Mouse (Mus musculus) ES-Bruce4 (cell line): ENCODE measurements around the gene Nrarp. TPM values are rescaled to one million over a fixed set of nuclear protein-coding genes. Genes with fewer than 3 reads are reported as not detected.

ENCODE experiments used
- H3K27ac ChIP-seq: 2 replicates; pipeline ENCODE4 v1.5.1; 2012; ENCODE audit warnings: low read length, inconsistent platforms; ENCODE audit not compliant: insufficient read depth
- H3K27me3 ChIP-seq: 2 replicates; pipeline ENCODE4 v1.6.1; 2012; ENCODE audit warnings: mild to moderate bottlenecking, low read length, inconsistent platforms; ENCODE audit not compliant: control insufficient read depth, poor library complexity, insufficient read depth, severe bottlenecking
- H3K36me3 ChIP-seq: 2 replicates; pipeline ENCODE4 v1.6.1; 2012; ENCODE audit warnings: inconsistent platforms, mild to moderate bottlenecking, low read length, moderate library complexity; ENCODE audit not compliant: control insufficient read depth, poor library complexity, insufficient read depth, severe bottlenecking
- H3K4me1 ChIP-seq: one replicate; pipeline ENCODE4 v1.8.1; 2011; ENCODE audit warnings: low read length; ENCODE audit not compliant: control insufficient read depth, insufficient read depth
- H3K4me3 ChIP-seq: 2 replicates; pipeline ENCODE4 v1.5.1; 2011; ENCODE audit warnings: low read depth, mild to moderate bottlenecking, low read length
- H3K9ac ChIP-seq: 2 replicates; pipeline ENCODE4 v1.6.1; 2012; ENCODE audit warnings: low read depth, mild to moderate bottlenecking, inconsistent platforms; ENCODE audit not compliant: poor library complexity, severe bottlenecking
- H3K9me3 ChIP-seq: replicated peaks from 2 replicates; pipeline ENCODE4 v1.6.1; 2012; ENCODE audit warnings: mild to moderate bottlenecking, low read length, inconsistent platforms; ENCODE audit not compliant: control insufficient read depth, poor library complexity, insufficient read depth, severe bottlenecking
- CTCF ChIP-seq: IDR thresholded peaks from one replicate; pipeline ENCODE4 v1.8.1; 2011; ENCODE audit warnings: low read depth, low read length
- EP300 ChIP-seq: IDR thresholded peaks from 2 replicates; pipeline ENCODE4 v1.6.1; 2011; ENCODE audit warnings: low read depth, low read length; ENCODE audit not compliant: insufficient read depth
- POLR2A ChIP-seq: IDR thresholded peaks from one replicate; pipeline ENCODE4 v1.8.1; 2011; ENCODE audit warnings: low read length; ENCODE audit not compliant: insufficient read depth
- polyA plus RNA-seq: library from polyadenylated mRNA; stranded (reverse); fragments of >200 nt; gene quantifications from 2 replicates; pipeline ENCODE4 v1.2.4, GENCODE M21; 2011; ENCODE audit warnings: low read depth; ENCODE audit not compliant: missing spikeins, insufficient read depth, insufficient read length

Gene Nrarp
- polyA plus RNA-seq, 1 experiment = 9.8 TPM

- Histone ChIP-seq H3K27ac (peak overlapping the region; percentile 6; the same call in 1 of the 2 replicates), H3K9me3 (no peaks in the 10 kb centered on the region), H3K27me3 (no peaks in the 10 kb centered on the region), H3K4me3 (peak overlapping the region; percentile 72), H3K4me1 (peaks cover 3% of the 10 kb centered on the region), H3K36me3 (no peaks in the 10 kb centered on the region), H3K9ac (peak overlapping the region; percentile 45)
- TF ChIP-seq EP300 (no peak; the same call in 1 of the 2 replicates), POLR2A (no peak), CTCF (peak; percentile 83)
Observed at GRCm38 (mm10) chr2:25185625-25186574, 5.3 kb downstream of the Nrarp start.

GRCm38 (mm10) chr2:25186575-25186930 is 6.0 kb downstream of the Nrarp start:
- Histone ChIP-seq H3K4me3 (no peak overlapping the region), H3K27ac (no peak overlapping the region), H3K9me3 (no peaks in the 10 kb centered on the region), H3K36me3 (no peaks in the 10 kb centered on the region), H3K4me1 (peaks cover 3% of the 10 kb centered on the region), H3K27me3 (no peaks in the 10 kb centered on the region), H3K9ac (no peak overlapping the region)
- no peak for TF ChIP-seq CTCF
- no peak for TF ChIP-seq POLR2A
- TF ChIP-seq EP300 = no peak

GRCm38 (mm10) chr2:25187841-25188240 is 7.3 kb downstream of the Nrarp start:
- no peak for TF ChIP-seq EP300
- no peak for TF ChIP-seq CTCF
- H3K27ac ChIP-seq = no peak overlapping the region
- no peaks in the 10 kb centered on the region for H3K27me3 ChIP-seq
- H3K9me3 ChIP-seq = no peaks in the 10 kb centered on the region
- peaks cover 2% of the 10 kb centered on the region for H3K4me1 ChIP-seq
- no peak overlapping the region for H3K9ac ChIP-seq
- no peak overlapping the region for H3K4me3 ChIP-seq
- H3K36me3 ChIP-seq = no peaks in the 10 kb centered on the region

- Histone ChIP-seq H3K27ac (no peak overlapping the region), H3K4me1 (no peaks in the 10 kb centered on the region), H3K9me3 (no peaks in the 10 kb centered on the region), H3K4me3 (no peak overlapping the region), H3K27me3 (no peaks in the 10 kb centered on the region), H3K36me3 (no peaks in the 10 kb centered on the region), H3K9ac (no peak overlapping the region)
- peak; percentile 97 for TF ChIP-seq CTCF
- no peak for TF ChIP-seq POLR2A
- 0 out of 2 replicates have a peak, but pooled peaks have one; percentile 60 for TF ChIP-seq EP300
Observed at GRCm38 (mm10) chr2:25193330-25193770, 12.8 kb downstream of the Nrarp start.

GRCm38 (mm10) chr2:25194006-25194405 is 13.4 kb downstream of the Nrarp start:
- Histone ChIP-seq H3K27ac (no peak overlapping the region), H3K4me3 (no peak overlapping the region), H3K9ac (no peak overlapping the region)

More at GRCm38 (mm10) chr2:25194006-25194405, 13.4 kb downstream of the Nrarp start:
- TF ChIP-seq EP300 = no peak
- no peak for TF ChIP-seq POLR2A
- no peak for TF ChIP-seq CTCF
- no peaks in the 10 kb centered on the region for H3K27me3 ChIP-seq
- no peaks in the 10 kb centered on the region for H3K9me3 ChIP-seq
- H3K36me3 ChIP-seq = no peaks in the 10 kb centered on the region
- H3K4me1 ChIP-seq = no peaks in the 10 kb centered on the region
